Mouse (Mus musculus): ENCODE data around the gene Sept5. TPM values are rescaled to one million over a fixed set of nuclear protein-coding genes. Genes with fewer than 3 reads are reported as not detected.

Gene Sept5
- polyA plus RNA-seq, 1 experiment from 2014 or later = 84.4 TPM

- peaks cover 99% of the 10 kb centered on the region for H3K27me3 ChIP-seq
- peaks cover 30% of the 10 kb centered on the region for H3K4me1 ChIP-seq
- H3K4me3 ChIP-seq = peak overlapping the region; percentile 44
- H3K36me3 ChIP-seq = peaks cover 30% of the 10 kb centered on the region
- WGBS = 2% methylated on average over 38 of the region's 38 CpGs
- H3K27ac ChIP-seq (replicated peaks) = no peak overlapping the region
- H3K4me2 ChIP-seq (replicated peaks) = peak overlapping the region; percentile 66
- 0 out of 2 replicates have a peak overlapping the region, but pooled peaks have one; percentile 50 for H3K9ac ChIP-seq (replicated peaks)
- no peak for ATAC-seq (ENCODE audit: low FRiP score, low read depth)
- no peaks in the 10 kb centered on the region for H3K9me3 ChIP-seq
These were observed 8.3 kb downstream of the Sept5 start for GRCm38 (mm10) chr16:18621362-18622001.

- under 1% methylated on average over 72 of the region's 74 CpGs for WGBS
- Histone ChIP-seq H3K4me3 (peak overlapping the region; percentile 44), H3K9ac (replicated peaks) (peak overlapping the region; percentile 50; the same call in 1 of the 2 replicates), H3K27ac (replicated peaks) (no peak overlapping the region), H3K9me3 (no peaks in the 10 kb centered on the region), H3K4me2 (replicated peaks) (peak overlapping the region; percentile 66), H3K4me1 (peaks cover 23% of the 10 kb centered on the region), H3K27me3 (peaks cover 98% of the 10 kb centered on the region), H3K36me3 (peaks cover 30% of the 10 kb centered on the region)
- ATAC-seq (ENCODE audit: low FRiP score, low read depth) = peak; percentile 13; the same call in 1 of the 2 replicates
These were observed 9.0 kb downstream of the Sept5 start for GRCm38 (mm10) chr16:18620601-18621361.

GRCm38 (mm10) chr16:18620201-18620600 lies 9.6 kb downstream of the Sept5 start:
- Histone ChIP-seq H3K4me1 (peaks cover 21% of the 10 kb centered on the region), H3K36me3 (peaks cover 30% of the 10 kb centered on the region), H3K27ac (replicated peaks) (no peak overlapping the region), H3K9me3 (no peaks in the 10 kb centered on the region), H3K4me2 (replicated peaks) (peak overlapping the region; percentile 66), H3K27me3 (peaks cover 92% of the 10 kb centered on the region), H3K9ac (replicated peaks) (no peak overlapping the region), H3K4me3 (peak overlapping the region; percentile 44; the same call in 1 of the 2 replicates)
- 18% methylated on average over 6 of the region's 6 CpGs for WGBS
- ATAC-seq (ENCODE audit: low FRiP score, low read depth) = no peak

- peaks cover 21% of the 10 kb centered on the region for H3K4me1 ChIP-seq
- no peak overlapping the region for H3K4me3 ChIP-seq
- ATAC-seq (ENCODE audit: low FRiP score, low read depth) = no peak
- no peaks in the 10 kb centered on the region for H3K9me3 ChIP-seq
- peaks cover 82% of the 10 kb centered on the region for H3K27me3 ChIP-seq
- no peak overlapping the region for H3K4me2 ChIP-seq (replicated peaks)
- H3K27ac ChIP-seq (replicated peaks) = no peak overlapping the region
- peaks cover 20% of the 10 kb centered on the region for H3K36me3 ChIP-seq
- H3K9ac ChIP-seq (replicated peaks) = no peak overlapping the region
- 46% methylated on average over 4 of the region's 4 CpGs for WGBS
These were observed 10.6 kb downstream of the Sept5 start for GRCm38 (mm10) chr16:18619110-18619509.

GRCm38 (mm10) chr16:18618297-18618696 lies 11.5 kb downstream of the Sept5 start:
- no peak for ATAC-seq (ENCODE audit: low FRiP score, low read depth)
- Histone ChIP-seq H3K36me3 (peaks cover 13% of the 10 kb centered on the region), H3K27me3 (peaks cover 82% of the 10 kb centered on the region), H3K9ac (replicated peaks) (no peak overlapping the region), H3K9me3 (no peaks in the 10 kb centered on the region), H3K4me1 (peaks cover 21% of the 10 kb centered on the region), H3K4me3 (no peak overlapping the region), H3K27ac (replicated peaks) (no peak overlapping the region), H3K4me2 (replicated peaks) (no peak overlapping the region)
- 43% methylated on average over 2 of the region's 2 CpGs for WGBS

GRCm38 (mm10) chr16:18617370-18618065 lies 12.2 kb downstream of the Sept5 start:
- no peak overlapping the region for H3K27ac ChIP-seq (replicated peaks)
- H3K9ac ChIP-seq (replicated peaks) = 0 out of 2 replicates have a peak overlapping the region, but pooled peaks have one; percentile 31
- H3K4me1 ChIP-seq = peaks cover 21% of the 10 kb centered on the region
- WGBS = 1% methylated on average over 27 of the region's 27 CpGs
- peaks cover 6% of the 10 kb centered on the region for H3K36me3 ChIP-seq
- ATAC-seq (ENCODE audit: low FRiP score, low read depth) = peak; percentile 39
- H3K27me3 ChIP-seq = peaks cover 80% of the 10 kb centered on the region
- no peaks in the 10 kb centered on the region for H3K9me3 ChIP-seq
- H3K4me3 ChIP-seq = peak overlapping the region; percentile 18; the same call in 1 of the 2 replicates
- H3K4me2 ChIP-seq (replicated peaks) = peak overlapping the region; percentile 52

GRCm38 (mm10) chr16:18613301-18613700 lies 16.5 kb downstream of the Sept5 start:
- ATAC-seq (ENCODE audit: low FRiP score, low read depth) = no peak
- H3K4me1 ChIP-seq = peaks cover 7% of the 10 kb centered on the region

GRCm38 (mm10) chr16:18611752-18612151 lies 18.0 kb downstream of the Sept5 start:
- 87% methylated on average over 13 of the region's 13 CpGs for WGBS
- Histone ChIP-seq H3K9me3 (no peaks in the 10 kb centered on the region), H3K27ac (replicated peaks) (no peak overlapping the region), H3K9ac (replicated peaks) (no peak overlapping the region), H3K4me3 (no peak overlapping the region), H3K36me3 (no peaks in the 10 kb centered on the region), H3K4me2 (replicated peaks) (no peak overlapping the region), H3K27me3 (peaks cover 69% of the 10 kb centered on the region), H3K4me1 (peaks cover 6% of the 10 kb centered on the region; the same call in 1 of the 2 replicates)
- no peak for ATAC-seq (ENCODE audit: low FRiP score, low read depth)

More at GRCm38 (mm10) chr16:18613301-18613700, 16.5 kb downstream of the Sept5 start:
- no peaks in the 10 kb centered on the region for H3K36me3 ChIP-seq
- H3K27me3 ChIP-seq = peaks cover 75% of the 10 kb centered on the region
- H3K9ac ChIP-seq (replicated peaks) = no peak overlapping the region
- no peaks in the 10 kb centered on the region for H3K9me3 ChIP-seq
- 95% methylated on average over 3 of the region's 3 CpGs for WGBS
- H3K27ac ChIP-seq (replicated peaks) = no peak overlapping the region
- H3K4me3 ChIP-seq = no peak overlapping the region
- H3K4me2 ChIP-seq (replicated peaks) = no peak overlapping the region

- peaks cover 59% of the 10 kb centered on the region for H3K27me3 ChIP-seq
- H3K36me3 ChIP-seq = no peaks in the 10 kb centered on the region
- H3K4me2 ChIP-seq (replicated peaks) = no peak overlapping the region
- no peak overlapping the region for H3K27ac ChIP-seq (replicated peaks)
- no peak for ATAC-seq (ENCODE audit: low FRiP score, low read depth)
- H3K9me3 ChIP-seq = no peaks in the 10 kb centered on the region
- H3K4me1 ChIP-seq = peaks cover 6% of the 10 kb centered on the region; the same call in 1 of the 2 replicates
- H3K9ac ChIP-seq (replicated peaks) = no peak overlapping the region
- WGBS = 75% methylated on average over 2 of the region's 2 CpGs
- H3K4me3 ChIP-seq = no peak overlapping the region
These were observed 20.7 kb downstream of the Sept5 start for GRCm38 (mm10) chr16:18609099-18609498.

- H3K9ac ChIP-seq (replicated peaks) = no peak overlapping the region
- 6% methylated on average over 11 of the region's 11 CpGs for WGBS
- no peaks in the 10 kb centered on the region for H3K36me3 ChIP-seq
- no peak for ATAC-seq (ENCODE audit: low FRiP score, low read depth)
- no peaks in the 10 kb centered on the region for H3K9me3 ChIP-seq
- H3K27me3 ChIP-seq = peaks cover 52% of the 10 kb centered on the region
- no peak overlapping the region for H3K4me3 ChIP-seq
- H3K4me1 ChIP-seq = peaks cover 6% of the 10 kb centered on the region; the same call in 1 of the 2 replicates
- peak overlapping the region; percentile 26 for H3K4me2 ChIP-seq (replicated peaks)
- H3K27ac ChIP-seq (replicated peaks) = no peak overlapping the region
These were observed 21.5 kb downstream of the Sept5 start for GRCm38 (mm10) chr16:18608226-18608625.

GRCm38 (mm10) chr16:18605705-18606104 lies 24.0 kb downstream of the Sept5 start:
- Histone ChIP-seq H3K4me3 (no peak overlapping the region), H3K9ac (replicated peaks) (no peak overlapping the region; the same call in 1 of the 2 replicates), H3K27me3 (peaks cover 40% of the 10 kb centered on the region), H3K36me3 (no peaks in the 10 kb centered on the region), H3K4me2 (replicated peaks) (no peak overlapping the region), H3K4me1 (peaks cover 6% of the 10 kb centered on the region; the same call in 1 of the 2 replicates), H3K9me3 (no peaks in the 10 kb centered on the region), H3K27ac (replicated peaks) (no peak overlapping the region)
- 87% methylated on average over 5 of the region's 5 CpGs for WGBS
- ATAC-seq (ENCODE audit: low FRiP score, low read depth) = no peak
